Mouse (Mus musculus) ES-E14 (cell line): ENCODE results near the gene Smim1. TPM values are rescaled to one million over a fixed set of nuclear protein-coding genes. Genes with fewer than 3 reads are reported as not detected.

Source experiments
- DNase-seq: peaks from one replicate; pipeline ENCODE4 v3.0.0-alpha.2; 2013; ENCODE audit warnings: low read depth, low spot score
- H3K27ac ChIP-seq: 2 replicates; pipeline ENCODE4 v1.5.1; 2012; ENCODE audit warnings: low read depth, mild to moderate bottlenecking, low read length, moderate library complexity, mixed read lengths; ENCODE audit not compliant: poor library complexity, insufficient read depth, severe bottlenecking
- H3K36me3 ChIP-seq: 2 replicates; pipeline ENCODE4 v1.6.1; 2012; ENCODE audit warnings: mild to moderate bottlenecking, low read length, moderate library complexity, mixed read lengths; ENCODE audit not compliant: control insufficient read depth, poor library complexity, insufficient read depth, severe bottlenecking
- H3K4me1 ChIP-seq, 2 experiments: fragments of 150-350 bp in 1 of 2; sonication (generic) in 1 of 2; 2 replicates each; pipeline ENCODE4 v1.6.1; 2012; ENCODE audit warnings: low read length in 2 of 2, mild to moderate bottlenecking in 1 of 2, mixed read lengths in 1 of 2; ENCODE audit not compliant: control insufficient read depth in 2 of 2, insufficient read depth in 2 of 2, poor library complexity in 1 of 2
- H3K4me3 ChIP-seq, 2 experiments: fragments of 150-350 bp in 1 of 2; sonication (generic) in 1 of 2; 2 replicates each; pipeline ENCODE4 v1.5.1; 2012; ENCODE audit warnings: low read length in 2 of 2, low read depth in 1 of 2, mild to moderate bottlenecking in 1 of 2, mixed read lengths in 1 of 2; ENCODE audit not compliant: insufficient read depth in 1 of 2, poor library complexity in 1 of 2, severe bottlenecking in 1 of 2
- H3K9ac ChIP-seq: 2 replicates; pipeline ENCODE4 v1.6.1; 2012; ENCODE audit warnings: low read depth, mild to moderate bottlenecking, low read length, mixed read lengths; ENCODE audit not compliant: poor library complexity, insufficient read depth, severe bottlenecking
- H3K9me3 ChIP-seq: fragments of 150-350 bp; sonication (generic); 2 replicates; pipeline ENCODE4 v1.6.1; 2012; ENCODE audit warnings: low read depth, mild to moderate bottlenecking, low read length; ENCODE audit not compliant: control insufficient read depth, insufficient read depth
- CHD2 ChIP-seq: IDR thresholded peaks from 2 replicates; pipeline ENCODE4 v1.6.1; 2014; ENCODE audit warnings: mild to moderate bottlenecking, low read depth, low read length, inconsistent platforms
- HCFC1 ChIP-seq: IDR thresholded peaks from 2 replicates; pipeline ENCODE4 v1.6.1; 2012; ENCODE audit warnings: low read length, inconsistent platforms, borderline replicate concordance; ENCODE audit not compliant: insufficient read depth
- MAFK ChIP-seq: IDR thresholded peaks from 2 replicates; pipeline ENCODE4 v1.6.1; 2014; ENCODE audit warnings: mild to moderate bottlenecking, low read depth, low read length, inconsistent platforms; ENCODE audit not compliant: insufficient read depth
- ZC3H11A ChIP-seq: IDR thresholded peaks from 2 replicates; pipeline ENCODE4 v1.6.1; 2012; ENCODE audit warnings: low read depth, mild to moderate bottlenecking, inconsistent platforms, low read length, borderline replicate concordance
- ZNF384 ChIP-seq: IDR thresholded peaks from 2 replicates; pipeline ENCODE4 v1.6.1; 2012; ENCODE audit warnings: low read depth, low read length, inconsistent platforms
- in situ Hi-C, 2 experiments: fragments of 600-800 bp; cut with MboI; formaldehyde crosslinking; loops; one replicate each; pipeline ENCODE4 v1.15.1; 2025; ENCODE audit warnings: low sequenced_read_pairs in 2 of 2, inconsistent platforms in 1 of 2; ENCODE audit not compliant: unreplicated experiment in 2 of 2
- total RNA-seq: library from RNA; depleted of rRNA; stranded (reverse); fragments of 300-350 nt; gene quantifications from 2 replicates; pipeline ENCODE4 v1.2.3, GENCODE M21; 2012

Smim1 gene
- total RNA-seq, 1 experiment = 2.9 TPM

GRCm38 (mm10) chr4:154055482-154055881, 29.5 kb upstream of the Smim1 start:
- in situ Hi-C loops = no loop called here
- Histone ChIP-seq H3K9me3 (no peaks in the 10 kb centered on the region), H3K9ac (no peak overlapping the region), H3K4me3 (no peak overlapping the region), H3K4me1 (no peaks in the 10 kb centered on the region), H3K36me3 (no peaks in the 10 kb centered on the region), H3K27ac (no peak overlapping the region)
- TF ChIP-seq ZNF384 (no peak), MAFK (no peak), CHD2 (no peak), ZC3H11A (no peak), HCFC1 (no peak)
- DNase-seq = no peak

- H3K4me3 ChIP-seq = no peak overlapping the region
- no peak for DNase-seq
- TF ChIP-seq ZNF384 (no peak), MAFK (no peak), HCFC1 (no peak), ZC3H11A (no peak; the same call in 1 of the 2 replicates), CHD2 (no peak)
- H3K9ac ChIP-seq = no peak overlapping the region
- H3K27ac ChIP-seq = no peak overlapping the region
- in situ Hi-C loops = no loop called here
- no peaks in the 10 kb centered on the region for H3K9me3 ChIP-seq
- no peaks in the 10 kb centered on the region for H3K4me1 ChIP-seq
- no peaks in the 10 kb centered on the region for H3K36me3 ChIP-seq
Measured at GRCm38 (mm10) chr4:154053065-154053464, 27.0 kb upstream of the Smim1 start.

- no peaks in the 10 kb centered on the region for H3K4me1 ChIP-seq
- in situ Hi-C loops = no loop called here
- no peak for DNase-seq
- no peaks in the 10 kb centered on the region for H3K9me3 ChIP-seq
- no peak for TF ChIP-seq MAFK
- no peak for TF ChIP-seq CHD2
- no peak for TF ChIP-seq ZC3H11A
- no peaks in the 10 kb centered on the region for H3K36me3 ChIP-seq
- no peak overlapping the region for H3K9ac ChIP-seq
- no peak overlapping the region for H3K4me3 ChIP-seq
- no peak overlapping the region for H3K27ac ChIP-seq
Measured at GRCm38 (mm10) chr4:154051401-154051800, 25.4 kb upstream of the Smim1 start.

- Histone ChIP-seq H3K4me1 (no peaks in the 10 kb centered on the region), H3K9me3 (no peaks in the 10 kb centered on the region), H3K4me3 (no peak overlapping the region), H3K36me3 (no peaks in the 10 kb centered on the region), H3K27ac (no peak overlapping the region), H3K9ac (no peak overlapping the region)
- TF ChIP-seq ZNF384 (no peak), CHD2 (no peak), ZC3H11A (no peak), HCFC1 (no peak)
- no peak for DNase-seq
- in situ Hi-C loops = no loop called here
Measured at GRCm38 (mm10) chr4:154045837-154046236, 19.8 kb upstream of the Smim1 start.

- Histone ChIP-seq H3K9ac (no peak within 1 kb of the TSS), H3K4me1 (no peaks in the 10 kb centered on the region), H3K36me3 (no peaks in the 10 kb centered on the region), H3K27ac (no peak within 1 kb of the TSS), H3K4me3 (no peak within 1 kb of the TSS), H3K9me3 (no peaks in the 10 kb centered on the region)
- TF ChIP-seq MAFK (no peak), ZC3H11A (no peak), HCFC1 (no peak), CHD2 (no peak), ZNF384 (no peak)
- in situ Hi-C loops = no loop called here
- DNase-seq = no peak
Measured at GRCm38 (mm10) chr4:154042577-154042976, 16.5 kb upstream of the Smim1 start, which contains the start of gene Ccdc27. Gene Ccdc27, minus strand, starts transcription at chr4:154042677.
